Mouse (Mus musculus) lung, embryonic 14.5 days (tissue): ENCODE results near the gene Fgf11. TPM values are rescaled to one million over a fixed set of nuclear protein-coding genes. Genes with fewer than 3 reads are reported as not detected.
A peak's percentile ranks its signal among the peaks of the same experiment; 100 is the strongest.

ENCODE experiments used
- ATAC-seq: fragments of 200-750 bp; cut with Nextera tagmentation; 2 replicates; pipeline ENCODE4 v1.8.0; 2017; ENCODE audit warnings: mild to moderate bottlenecking, moderate TSS enrichment, moderate library complexity; ENCODE audit not compliant: insufficient read depth
- DNase-seq: peaks from one replicate; pipeline ENCODE4 v3.0.0-alpha.2; 2015
- H3K27ac ChIP-seq: fragments of 300-500 bp; sonication (generic); 2 replicates; pipeline ENCODE4 v1.5.1; 2014; ENCODE audit warnings: low read depth, mild to moderate bottlenecking, moderate library complexity
- H3K27me3 ChIP-seq: fragments of 300-500 bp; sonication (generic); 2 replicates; pipeline ENCODE4 v1.6.1; 2014; ENCODE audit warnings: low read length, control low read depth; ENCODE audit not compliant: insufficient read depth
- H3K36me3 ChIP-seq: fragments of 300-500 bp; sonication (generic); 2 replicates; pipeline ENCODE4 v1.6.1; 2014; ENCODE audit warnings: control low read depth; ENCODE audit not compliant: insufficient read depth
- H3K4me1 ChIP-seq: fragments of 300-500 bp; sonication (generic); 2 replicates; pipeline ENCODE4 v1.6.1; 2014; ENCODE audit warnings: antibody characterized with exemption, control low read depth; ENCODE audit not compliant: insufficient read depth
- H3K4me2 ChIP-seq: fragments of 300-500 bp; sonication (generic); 2 replicates; pipeline ENCODE4 v1.6.1; 2014; ENCODE audit warnings: mild to moderate bottlenecking
- H3K4me3 ChIP-seq: fragments of 300-500 bp; sonication (generic); 2 replicates; pipeline ENCODE4 v1.5.1; 2014; ENCODE audit warnings: low read depth, low read length
- H3K9ac ChIP-seq: fragments of 300-500 bp; sonication (generic); 2 replicates; pipeline ENCODE4 v1.6.1; 2014
- H3K9me3 ChIP-seq: fragments of 300-500 bp; sonication (generic); 2 replicates; pipeline ENCODE4 v1.6.1; 2016; ENCODE audit warnings: low read depth, low read length, control low read depth
- CTCF ChIP-seq: IDR thresholded peaks from 2 replicates; pipeline ENCODE4 v1.5.1; 2016; ENCODE audit warnings: antibody characterized with exemption, low read depth
- WGBS: fragments of 180-500 bp; shearing (Covaris S2); extraction: QIAGEN DNeasy Blood & Tissue Kit; methylation state at CpG from one replicate; pipeline ENCODE4 v1.1.7; 2014; 5-methylcytosine and 5-hydroxymethylcytosine counted together
- polyA plus RNA-seq: library from polyadenylated mRNA; unstranded; fragments of >200 nt; fragmentation: Nextera tagmentation; extraction: Ambion mirVana; gene quantifications from 2 replicates; pipeline ENCODE4 v1.2.1, GENCODE M21; 2014

Fgf11 gene
- polyA plus RNA-seq, 1 experiment from 2014 or later: 1.6 TPM

DNA sequence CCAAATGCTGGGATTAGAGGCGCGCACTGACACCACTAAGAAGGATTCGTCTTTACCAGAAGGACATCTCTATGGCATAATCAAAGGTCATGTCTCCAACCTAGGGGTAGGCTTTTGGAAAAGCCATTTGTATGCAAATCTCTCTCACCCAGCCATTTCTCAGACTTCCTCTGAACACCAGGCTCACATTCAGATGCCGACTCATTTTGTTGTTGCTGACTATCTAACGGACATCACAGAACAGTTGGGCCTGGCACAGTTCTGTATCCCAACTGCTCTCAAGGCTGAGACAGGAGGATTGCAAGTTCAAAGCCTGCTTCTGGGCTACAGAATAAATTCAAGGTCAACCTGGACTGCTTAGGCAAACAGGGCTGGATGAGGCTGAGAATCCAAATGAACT lies 14.4 kb downstream of the Fgf11 start:
- no peak for DNase-seq

DNA sequence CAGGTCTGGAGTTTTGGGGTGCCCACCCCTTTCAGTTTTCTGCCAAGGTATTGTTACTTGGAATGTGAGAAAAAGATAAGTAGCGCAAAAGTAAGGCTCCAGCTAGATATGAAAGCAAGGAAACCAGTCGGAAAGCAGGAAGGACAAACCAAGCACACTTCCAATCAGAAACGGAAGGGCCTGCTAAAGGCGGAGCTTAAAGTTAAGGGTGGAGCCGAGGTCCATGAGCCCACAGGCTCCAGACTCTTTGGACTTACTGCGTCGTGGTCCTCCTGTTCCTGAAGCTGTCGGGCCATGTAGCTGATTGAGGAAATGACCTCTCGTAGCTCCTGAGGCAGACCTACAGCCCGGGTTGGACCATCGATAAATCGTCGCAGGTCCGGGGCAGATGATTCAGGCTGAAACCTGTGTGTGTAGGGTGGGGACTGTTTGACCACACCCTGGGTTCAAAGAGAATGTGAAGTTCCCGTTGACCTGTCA lies 16.8 kb downstream of the Fgf11 start:
- DNase-seq (peak; percentile 68), ATAC-seq (peak; percentile 60; the same call in 1 of the 2 replicates)
- Histone ChIP-seq H3K27me3 (no peaks in the 10 kb centered on the region), H3K36me3 (no peaks in the 10 kb centered on the region), H3K9ac (no peak overlapping the region), H3K9me3 (no peaks in the 10 kb centered on the region), H3K4me3 (no peak overlapping the region; the same call in 1 of the 2 replicates), H3K4me2 (peak overlapping the region; percentile 48), H3K4me1 (no peaks in the 10 kb centered on the region), H3K27ac (no peak overlapping the region)
- TF ChIP-seq CTCF: no peak
- WGBS: 28% methylated on average over 15 of the region's 15 CpGs

More for the DNA sequence above, 14.4 kb downstream of the Fgf11 start:
- 87% methylated on average over 5 of the region's 5 CpGs for WGBS
- no peak for ATAC-seq
- H3K4me3 ChIP-seq: no peak overlapping the region
- no peaks in the 10 kb centered on the region for H3K27me3 ChIP-seq
- H3K27ac ChIP-seq: no peak overlapping the region
- no peak for TF ChIP-seq CTCF
- H3K9ac ChIP-seq: no peak overlapping the region
- H3K4me1 ChIP-seq: no peaks in the 10 kb centered on the region
- H3K9me3 ChIP-seq: no peaks in the 10 kb centered on the region
- no peaks in the 10 kb centered on the region for H3K36me3 ChIP-seq
- H3K4me2 ChIP-seq: no peak overlapping the region

DNA sequence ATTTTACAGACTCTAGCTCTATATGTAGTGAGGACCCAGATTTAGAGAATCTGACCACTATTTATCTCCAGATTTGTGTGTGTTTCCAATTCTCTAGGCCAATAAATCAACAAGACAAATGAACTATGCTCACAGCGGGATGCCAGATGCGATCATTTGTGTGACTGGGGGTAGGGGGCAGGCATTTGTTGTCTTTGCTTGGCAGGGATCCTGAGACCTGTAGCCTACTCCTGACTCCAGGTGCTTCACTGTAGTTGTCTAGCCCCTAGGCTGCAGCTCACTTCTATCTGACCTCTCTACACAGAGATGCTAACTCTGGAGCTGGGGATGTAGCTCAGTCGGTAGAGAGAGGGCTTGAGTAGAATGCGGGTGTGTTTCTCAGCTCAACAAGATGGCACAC lies 19.8 kb downstream of the Fgf11 start:
- Histone ChIP-seq H3K4me1 (no peaks in the 10 kb centered on the region), H3K9ac (no peak overlapping the region), H3K4me2 (no peak overlapping the region), H3K27ac (no peak overlapping the region), H3K36me3 (peaks cover 3% of the 10 kb centered on the region; the same call in 1 of the 2 replicates), H3K27me3 (no peaks in the 10 kb centered on the region), H3K4me3 (no peak overlapping the region), H3K9me3 (no peaks in the 10 kb centered on the region)
- no peak for TF ChIP-seq CTCF
- 23% methylated on average over 4 of the region's 4 CpGs for WGBS
- no peak for DNase-seq
- no peak for ATAC-seq

DNA sequence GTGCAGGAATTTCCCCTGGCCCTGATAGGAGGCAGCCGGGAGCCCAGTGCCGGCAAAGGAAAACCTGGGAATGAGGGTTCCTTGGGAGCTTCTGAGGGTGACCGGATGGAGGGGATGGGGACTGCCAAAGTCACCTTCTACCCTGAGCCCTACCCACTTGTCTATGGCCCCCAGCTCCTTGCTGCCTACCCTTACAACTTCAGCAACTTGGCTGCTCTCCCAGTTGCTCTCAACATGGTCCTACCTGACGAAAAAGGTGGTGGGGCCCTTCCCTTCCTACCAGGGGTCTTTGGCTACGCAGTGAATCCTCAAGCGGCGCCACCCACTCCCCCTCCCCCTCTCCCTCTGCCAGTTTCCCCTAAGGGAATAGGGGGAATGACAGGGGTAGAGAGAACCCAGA lies 22.7 kb downstream of the Fgf11 start:
- ATAC-seq (no peak), DNase-seq (no peak)
- no peaks in the 10 kb centered on the region for H3K4me1 ChIP-seq
- whole genome bisulfite sequencing: 46% methylated on average over 7 of the region's 7 CpGs
- H3K9me3 ChIP-seq: no peaks in the 10 kb centered on the region
- no peaks in the 10 kb centered on the region for H3K27me3 ChIP-seq
- no peak overlapping the region for H3K4me3 ChIP-seq
- no peak overlapping the region for H3K9ac ChIP-seq
- peaks cover 10% of the 10 kb centered on the region; the same call in 1 of the 2 replicates for H3K36me3 ChIP-seq
- no peak overlapping the region; the same call in 1 of the 2 replicates for H3K27ac ChIP-seq
- TF ChIP-seq CTCF: no peak
- no peak overlapping the region for H3K4me2 ChIP-seq

DNA sequence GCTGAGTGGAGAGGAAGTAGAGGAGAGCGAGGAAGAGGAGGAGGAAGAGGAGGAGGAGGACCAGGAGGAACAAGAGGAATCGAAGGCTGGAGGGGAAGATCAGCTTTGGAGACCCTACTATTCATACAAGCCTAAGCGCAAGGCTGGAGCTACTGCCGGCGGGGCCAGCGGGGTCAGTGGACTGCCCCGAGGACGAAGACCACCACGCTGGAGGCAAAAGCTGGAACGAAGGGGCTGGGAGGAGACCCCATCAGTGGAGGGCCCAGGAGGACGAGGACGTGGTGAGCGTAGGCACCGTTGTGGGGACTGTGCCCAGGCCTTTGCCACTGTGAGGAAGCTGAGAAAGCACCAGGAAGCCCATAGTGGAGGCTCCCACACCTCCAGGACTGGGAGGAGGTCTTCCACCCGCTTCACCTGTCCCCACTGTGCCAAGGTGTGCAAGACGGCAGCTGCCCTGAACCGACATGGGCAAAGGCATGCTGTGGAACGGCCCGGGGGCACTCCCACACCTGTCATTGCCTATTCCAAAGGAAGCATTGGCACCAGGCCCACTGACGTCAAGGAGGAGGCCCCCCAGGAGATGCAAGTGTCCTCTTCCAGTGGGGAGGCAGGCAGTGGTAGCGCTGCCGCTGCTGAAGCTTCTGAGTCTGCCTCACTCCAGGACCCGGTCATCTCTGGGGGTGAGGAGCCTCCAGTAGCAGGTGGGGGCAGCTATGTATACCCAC lies 23.2 kb downstream of the Fgf11 start:
- 65% methylated on average over 23 of the region's 23 CpGs for WGBS
- no peaks in the 10 kb centered on the region for H3K9me3 ChIP-seq
- no peaks in the 10 kb centered on the region for H3K27me3 ChIP-seq
- no peak overlapping the region for H3K4me2 ChIP-seq
- no peak overlapping the region for H3K9ac ChIP-seq
- peaks cover 10% of the 10 kb centered on the region; the same call in 1 of the 2 replicates for H3K36me3 ChIP-seq
- DNase-seq (peak; percentile 34), ATAC-seq (no peak)
- no peak overlapping the region for H3K4me3 ChIP-seq
- no peak overlapping the region for H3K27ac ChIP-seq
- no peak for TF ChIP-seq CTCF
- H3K4me1 ChIP-seq: no peaks in the 10 kb centered on the region

DNA sequence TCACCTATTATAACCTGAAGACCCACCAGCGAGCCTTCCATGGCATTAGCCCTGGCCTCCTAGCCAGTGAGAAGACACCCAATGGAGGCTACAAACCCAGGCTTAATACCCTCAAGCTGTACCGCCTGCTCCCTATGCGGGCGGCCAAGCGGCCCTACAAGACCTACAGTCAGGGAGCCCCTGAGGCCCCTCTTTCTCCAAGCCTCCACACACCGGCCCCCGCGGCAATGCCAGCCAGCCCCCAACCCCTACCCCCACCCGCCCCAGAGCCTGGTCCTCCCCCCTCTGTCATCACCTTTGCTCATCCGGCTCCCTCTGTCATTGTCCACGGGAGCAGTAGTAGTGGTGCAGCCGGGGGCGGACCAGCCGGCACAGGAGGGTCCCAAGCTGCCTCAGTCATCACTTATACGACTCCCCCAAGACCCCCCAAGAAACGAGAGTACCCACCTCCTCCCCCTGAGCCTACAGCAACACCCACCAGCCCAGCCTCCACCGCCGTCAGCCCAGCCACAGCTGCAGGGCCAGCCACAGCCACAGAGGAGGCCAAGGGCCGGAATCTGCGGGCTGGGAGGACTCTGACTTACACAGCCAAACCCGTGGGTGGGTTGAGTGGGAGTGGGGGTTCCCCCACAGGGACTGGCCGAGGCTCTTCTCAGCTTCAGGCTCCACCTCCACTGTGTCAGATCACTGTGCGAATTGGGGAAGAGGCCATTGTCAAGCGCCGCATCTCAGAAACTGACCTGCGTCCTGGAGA lies 24.0 kb downstream of the Fgf11 start:
- ATAC-seq: no peak
- 59% methylated on average over 26 of the region's 26 CpGs for WGBS
- H3K27me3 ChIP-seq: no peaks in the 10 kb centered on the region
- H3K9ac ChIP-seq: no peak overlapping the region
- H3K4me1 ChIP-seq: no peaks in the 10 kb centered on the region
- no peak overlapping the region for H3K4me2 ChIP-seq
- no peaks in the 10 kb centered on the region for H3K9me3 ChIP-seq
- peaks cover 10% of the 10 kb centered on the region; the same call in 1 of the 2 replicates for H3K36me3 ChIP-seq
- no peak for TF ChIP-seq CTCF
- DNase-seq: no peak
- no peak overlapping the region for H3K4me3 ChIP-seq
- H3K27ac ChIP-seq: no peak overlapping the region

DNA sequence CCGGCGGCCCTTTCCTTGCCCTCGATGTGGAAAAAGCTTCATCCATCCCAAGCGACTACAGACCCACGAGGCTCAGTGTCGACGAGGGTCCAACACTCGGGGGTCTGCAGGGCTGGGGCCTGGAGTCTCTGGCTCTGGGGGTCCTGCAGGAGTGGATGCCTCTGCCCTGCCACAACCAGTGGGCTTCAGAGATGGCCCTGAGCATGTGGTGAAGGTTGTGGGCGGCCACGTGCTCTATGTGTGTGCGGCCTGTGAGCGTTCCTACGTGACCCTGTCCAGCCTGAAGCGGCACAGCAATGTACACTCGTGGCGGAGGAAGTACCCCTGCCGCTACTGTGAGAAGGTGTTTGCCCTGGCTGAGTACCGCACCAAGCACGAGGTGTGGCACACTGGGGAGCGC lies 25.2 kb downstream of the Fgf11 start:
- H3K36me3 ChIP-seq: peaks cover 10% of the 10 kb centered on the region; the same call in 1 of the 2 replicates
- no peaks in the 10 kb centered on the region for H3K4me1 ChIP-seq
- no peak overlapping the region for H3K9ac ChIP-seq
- H3K27me3 ChIP-seq: no peaks in the 10 kb centered on the region
- H3K9me3 ChIP-seq: no peaks in the 10 kb centered on the region
- ATAC-seq (no peak), DNase-seq (no peak)
- WGBS: 76% methylated on average over 20 of the region's 20 CpGs
- H3K4me3 ChIP-seq: no peak overlapping the region
- no peak overlapping the region for H3K4me2 ChIP-seq
- no peak overlapping the region for H3K27ac ChIP-seq
- no peak for TF ChIP-seq CTCF
